Comparison of ENCODE assay signal across 8 mouse cellular contexts in the genomic region with DNA sequence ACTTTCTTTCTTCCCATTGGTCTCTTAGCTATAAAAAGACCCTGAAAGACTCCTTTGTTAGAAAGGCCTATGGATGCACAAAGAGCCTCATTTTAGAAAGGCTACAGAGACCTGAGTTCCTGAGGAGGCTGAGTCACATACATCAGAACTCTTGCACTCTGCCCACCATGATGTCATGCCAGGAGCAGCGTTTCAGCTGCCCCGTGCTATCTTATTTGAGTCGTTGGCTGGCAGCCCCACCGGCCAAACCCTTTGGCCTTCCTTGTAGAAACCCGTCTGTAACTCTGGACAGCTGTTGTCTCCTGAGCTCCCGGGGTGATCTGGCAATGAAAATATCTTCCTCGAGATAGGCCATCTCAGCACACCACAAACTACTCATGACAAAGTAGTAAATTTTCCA. TPM values are rescaled to one million over a fixed set of nuclear protein-coding genes. Genes with fewer than 3 reads are reported as not detected.
A peak's percentile ranks its signal among the peaks of the same experiment; 100 is the strongest.
DNase-seq lines count a peak whose midpoint lies in the region; ATAC-seq lines count a peak whose summit lies in the region.
"Had no signal": no experiment of that assay in that cellular context is flagged by ENCODE, and none has a peak within 500 bp of the region (broad histone marks: within the 10 kb centered on the region; RNA-seq: fewer than 3 reads in every experiment).

No protein-coding gene starts in this region.

- H3K4me3 ChIP-seq in embryonic facial prominence, embryonic 15.5 days (replicated peaks): no peak overlapping the region

- intact Hi-C loops in left cerebral cortex, postnatal 4 days (cut with DNase I): no loop called here
- intact Hi-C loops in heart, postnatal 36 days (cut with DNase I): no loop called here

- peak; percentile 52 for DNase-seq in left cerebral cortex, postnatal 4 days
- no peak for DNase-seq in left cerebral cortex, adult 9 months (ENCODE audit: low spot score in 2 of 2)
- DNase-seq in adipocyte (ENCODE audit: low spot score): peak; percentile 59
- DNase-seq in heart, postnatal 36 days: peak; percentile 37 to 39
- no peak for DNase-seq in spleen, adult 18-20 months
- no peak for DNase-seq in layer of hippocampus, adult 18-20 months (ENCODE audit: low spot score in 2 of 2)

- H3K27ac ChIP-seq in embryonic facial prominence, embryonic 15.5 days (replicated peaks): 0 out of 2 replicates have a peak overlapping the region, but pooled peaks have one; percentile 17

- no peak for ATAC-seq in embryonic facial prominence, embryonic 15.5 days (ENCODE audit: insufficient number of reproducible peaks, low FRiP score, low TSS enrichment, low read depth)

- H3K27me3 ChIP-seq in embryonic facial prominence, embryonic 15.5 days: no peaks in the 10 kb centered on the region

- 66% methylated on average over 7 of the region's 7 CpGs for WGBS in embryonic facial prominence, embryonic 15.5 days

- H3K9ac ChIP-seq in embryonic facial prominence, embryonic 15.5 days: no peak overlapping the region

- peaks cover 9% of the 10 kb centered on the region; the same call in 1 of the 2 replicates for H3K4me1 ChIP-seq in embryonic facial prominence, embryonic 15.5 days

- no peaks in the 10 kb centered on the region for H3K9me3 ChIP-seq in embryonic facial prominence, embryonic 15.5 days (replicated peaks)

- H3K36me3 ChIP-seq in embryonic facial prominence, embryonic 15.5 days: no peaks in the 10 kb centered on the region

- H3K4me2 ChIP-seq in embryonic facial prominence, embryonic 15.5 days (replicated peaks): no peak overlapping the region
- H3K4me2 ChIP-seq: midbrain, embryonic 11.5 days had no signal

RNA-seq across cellular contexts. Expression of gene Gm10260, which starts 3.6 kb away (rescaled TPM):
- total RNA-seq in left cerebral cortex, postnatal 4 days (2021): 100 to 1,000 TPM; 149 to 157 TPM
- polyA plus RNA-seq in embryonic facial prominence, embryonic 15.5 days (2015; fragmentation: Nextera tagmentation; extraction: Ambion mirVana): 4.7 and 23.6 TPM in 2 replicates
- total RNA-seq in heart, postnatal 36 days (2021): 100 to 1,000 TPM; 106 to 108 TPM
- total RNA-seq in layer of hippocampus, adult 18-20 months (2021): 10 to 100 TPM; 82.9 to 84.4 TPM

Comparison
In these comparisons a context has a peak if more than half of its experiments do, and no peak if none do; other contexts are left out.
1. DNase-seq: peak in left cerebral cortex, postnatal 4 days (single experiment), adipocyte (single experiment) and heart, postnatal 36 days (2 of 2); none in left cerebral cortex, adult 9 months (0 of 2), spleen, adult 18-20 months (0 of 2) and layer of hippocampus, adult 18-20 months (0 of 2).